Mouse (Mus musculus) limb, embryonic 11.5 days (tissue): ENCODE measurements around the gene Ikzf2. TPM values are rescaled to one million over a fixed set of nuclear protein-coding genes. Genes with fewer than 3 reads are reported as not detected.

Experiments used
- ATAC-seq: fragments of 200-750 bp; cut with Nextera tagmentation; 2 replicates; pipeline ENCODE4 v1.8.0; 2017; ENCODE audit warnings: low read depth; ENCODE audit not compliant: insufficient number of reproducible peaks, low FRiP score, low TSS enrichment
- DNase-seq: peaks from one replicate; pipeline ENCODE4 v3.0.0-alpha.2; 2015; ENCODE audit warnings: low spot score
- H3K27ac ChIP-seq: fragments of 300-500 bp; sonication (generic); replicated peaks from 2 replicates; pipeline ENCODE4 v1.5.1; 2014; ENCODE audit warnings: low read depth, mild to moderate bottlenecking, low read length
- H3K27me3 ChIP-seq: fragments of 300-500 bp; sonication (generic); 2 replicates; pipeline ENCODE4 v1.6.1; 2014; ENCODE audit warnings: mild to moderate bottlenecking, low read length, mixed read lengths; ENCODE audit not compliant: control insufficient read depth, insufficient read depth
- H3K36me3 ChIP-seq: fragments of 300-500 bp; sonication (generic); 2 replicates; pipeline ENCODE4 v1.6.1; 2014; ENCODE audit warnings: mild to moderate bottlenecking, low read length, moderate library complexity, mixed read lengths; ENCODE audit not compliant: control insufficient read depth, insufficient read depth
- H3K4me1 ChIP-seq: fragments of 300-500 bp; sonication (generic); 2 replicates; pipeline ENCODE4 v1.6.1; 2014; ENCODE audit warnings: low read length, mixed read lengths; ENCODE audit not compliant: control insufficient read depth, insufficient read depth
- H3K4me2 ChIP-seq: fragments of 300-500 bp; sonication (generic); 2 replicates; pipeline ENCODE4 v1.6.1; 2014; ENCODE audit warnings: low read depth, mild to moderate bottlenecking, moderate library complexity; ENCODE audit not compliant: severe bottlenecking
- H3K4me3 ChIP-seq: fragments of 300-500 bp; sonication (generic); 2 replicates; pipeline ENCODE4 v1.5.1; 2014; ENCODE audit warnings: low read depth, low read length
- H3K9ac ChIP-seq: fragments of 300-500 bp; sonication (generic); 2 replicates; pipeline ENCODE4 v1.6.1; 2014; ENCODE audit warnings: mild to moderate bottlenecking, low read length
- H3K9me3 ChIP-seq: fragments of 300-500 bp; sonication (generic); 2 replicates; pipeline ENCODE4 v1.6.1; 2016; ENCODE audit warnings: low read length; ENCODE audit not compliant: control insufficient read depth
- WGBS: fragments of 180-500 bp; shearing (Covaris S2); extraction: QIAGEN DNeasy Blood & Tissue Kit; methylation state at CpG from one replicate; pipeline ENCODE4 v1.1.7; 2014; 5-methylcytosine and 5-hydroxymethylcytosine counted together
- polyA plus RNA-seq: library from polyadenylated mRNA; unstranded; fragments of >200 nt; fragmentation: Nextera tagmentation; extraction: Ambion mirVana; gene quantifications from 2 replicates; pipeline ENCODE4 v1.2.1, GENCODE M21; 2014

Ikzf2 gene
- polyA plus RNA-seq, 1 experiment from 2014 or later, result 3.3 TPM

DNA sequence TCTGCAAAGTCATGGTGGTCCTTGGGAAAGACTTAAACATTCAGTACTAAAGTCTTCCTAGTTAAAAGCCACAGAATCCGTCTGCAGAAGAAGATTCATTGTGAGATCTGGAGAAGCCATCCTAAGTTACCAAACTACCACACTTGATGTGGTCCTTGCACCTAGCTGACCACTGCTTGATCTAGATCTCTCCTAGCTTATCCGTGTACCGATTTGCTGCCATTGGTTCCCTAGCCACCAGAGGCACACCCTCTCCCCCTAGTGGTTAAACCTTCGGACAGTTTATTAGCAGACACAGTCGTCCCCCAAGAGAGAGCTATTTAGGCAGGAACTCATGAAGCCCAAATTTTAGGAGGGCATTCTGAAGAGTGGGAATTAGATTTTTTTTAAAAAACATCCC lies 1.9 kb upstream of the Ikzf2 start:
- Histone ChIP-seq H3K4me2 (peak overlapping the region; percentile 8; the same call in 1 of the 2 replicates), H3K4me1 (no peaks in the 10 kb centered on the region), H3K36me3 (no peaks in the 10 kb centered on the region), H3K4me3 (no peak overlapping the region), H3K27me3 (0 out of 2 replicates have a peak, but pooled peaks cover 2% of the 10 kb centered on the region), H3K9ac (no peak overlapping the region), H3K9me3 (no peaks in the 10 kb centered on the region), H3K27ac (no peak overlapping the region)
- WGBS, result 1% methylated on average over 5 of the region's 5 CpGs
- ATAC-seq, result 0 out of 2 replicates have a peak, but pooled peaks have one; percentile 46
- DNase-seq, result peak; percentile 61

GRCm38 (mm10) chr1:69688118-69688517 lies 1.1 kb upstream of the Ikzf2 start:
- Histone ChIP-seq H3K4me3 (peak overlapping the region; percentile 68; the same call in 1 of the 2 replicates), H3K27me3 (0 out of 2 replicates have a peak, but pooled peaks cover 2% of the 10 kb centered on the region), H3K4me2 (peak overlapping the region; percentile 53), H3K9ac (no peak overlapping the region), H3K4me1 (no peaks in the 10 kb centered on the region), H3K36me3 (no peaks in the 10 kb centered on the region), H3K27ac (no peak overlapping the region), H3K9me3 (no peaks in the 10 kb centered on the region)
- DNase-seq, result no peak
- 20% methylated on average over 4 of the region's 4 CpGs for WGBS
- ATAC-seq, result no peak

- Histone ChIP-seq H3K4me1 (no peaks in the 10 kb centered on the region), H3K4me2 (peak overlapping the region; percentile 53), H3K9ac (peak overlapping the region; percentile 74), H3K27me3 (0 out of 2 replicates have a peak, but pooled peaks cover 2% of the 10 kb centered on the region), H3K36me3 (no peaks in the 10 kb centered on the region), H3K4me3 (peak overlapping the region; percentile 68), H3K9me3 (no peaks in the 10 kb centered on the region), H3K27ac (no peak overlapping the region)
- ATAC-seq (no peak; the same call in 1 of the 2 replicates), DNase-seq (no peak)
- 0% methylated on average over 6 of the region's 6 CpGs for WGBS
These were observed 337 bp downstream of the Ikzf2 start for GRCm38 (mm10) chr1:69686741-69687075.

GRCm38 (mm10) chr1:69685890-69686490 lies 1.1 kb downstream of the Ikzf2 start:
- H3K27me3 ChIP-seq, result 0 out of 2 replicates have a peak, but pooled peaks cover 2% of the 10 kb centered on the region
- H3K9me3 ChIP-seq, result no peaks in the 10 kb centered on the region
- 1% methylated on average over 12 of the region's 15 CpGs for WGBS
- H3K36me3 ChIP-seq, result no peaks in the 10 kb centered on the region
- H3K9ac ChIP-seq, result no peak overlapping the region
- H3K4me1 ChIP-seq, result no peaks in the 10 kb centered on the region
- DNase-seq, result no peak
- peak overlapping the region; percentile 68 for H3K4me3 ChIP-seq
- ATAC-seq, result no peak
- peak overlapping the region; percentile 53 for H3K4me2 ChIP-seq
- no peak overlapping the region for H3K27ac ChIP-seq

GRCm38 (mm10) chr1:69685049-69685889 lies 1.8 kb downstream of the Ikzf2 start:
- no peak for DNase-seq
- Histone ChIP-seq H3K9ac (no peak overlapping the region), H3K4me1 (no peaks in the 10 kb centered on the region), H3K27ac (no peak overlapping the region), H3K4me2 (peak overlapping the region; percentile 53), H3K27me3 (0 out of 2 replicates have a peak, but pooled peaks cover 2% of the 10 kb centered on the region), H3K4me3 (peak overlapping the region; percentile 68), H3K36me3 (no peaks in the 10 kb centered on the region), H3K9me3 (no peaks in the 10 kb centered on the region)
- 5% methylated on average over 11 of the region's 11 CpGs for WGBS
- no peak for ATAC-seq

DNA sequence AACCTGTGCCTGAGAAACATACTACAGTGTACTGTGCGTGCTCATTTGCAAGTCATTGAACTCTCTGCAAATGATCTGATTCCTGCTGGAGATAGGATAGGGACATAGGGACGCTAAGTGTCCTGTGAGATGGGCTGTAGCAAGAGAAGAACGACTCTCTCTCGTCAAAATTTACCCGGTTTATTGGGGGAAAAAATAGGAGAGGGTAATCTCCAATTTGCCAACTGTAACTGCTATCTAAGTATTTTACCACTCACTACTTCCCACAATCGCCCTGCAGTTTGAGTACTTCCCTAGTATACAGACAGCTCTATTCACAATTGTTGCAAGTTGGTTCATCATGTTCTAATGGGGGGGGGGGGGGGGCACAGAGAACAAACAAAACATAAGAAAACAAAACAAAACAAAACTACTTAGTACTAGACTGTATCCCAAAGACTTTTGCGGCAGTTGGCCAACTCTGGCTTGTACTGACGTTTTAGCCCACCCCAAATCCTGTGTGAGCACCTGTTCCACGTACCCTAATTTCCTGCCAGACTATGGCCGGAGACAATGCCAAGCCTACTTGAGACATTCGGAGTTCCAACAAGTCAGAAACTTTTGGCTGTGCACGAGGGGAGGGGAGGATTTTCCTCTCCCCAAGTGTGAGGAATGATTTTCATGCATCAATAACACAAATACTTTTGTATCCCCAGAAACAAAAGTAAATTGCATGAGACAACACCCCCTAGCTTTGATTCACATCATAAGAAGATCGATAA lies 2.6 kb downstream of the Ikzf2 start:
- 42% methylated on average over 13 of the region's 13 CpGs for WGBS
- H3K27ac ChIP-seq, result no peak overlapping the region
- DNase-seq (no peak), ATAC-seq (no peak)
- 0 out of 2 replicates have a peak, but pooled peaks cover 2% of the 10 kb centered on the region for H3K27me3 ChIP-seq
- H3K4me1 ChIP-seq, result no peaks in the 10 kb centered on the region
- H3K4me3 ChIP-seq, result no peak overlapping the region
- peak overlapping the region; percentile 53; the same call in 1 of the 2 replicates for H3K4me2 ChIP-seq
- H3K36me3 ChIP-seq, result no peaks in the 10 kb centered on the region
- no peaks in the 10 kb centered on the region for H3K9me3 ChIP-seq
- H3K9ac ChIP-seq, result no peak overlapping the region

- Histone ChIP-seq H3K9me3 (no peaks in the 10 kb centered on the region), H3K27me3 (0 out of 2 replicates have a peak, but pooled peaks cover 2% of the 10 kb centered on the region), H3K4me3 (no peak overlapping the region), H3K9ac (no peak overlapping the region), H3K4me2 (no peak overlapping the region), H3K36me3 (no peaks in the 10 kb centered on the region), H3K4me1 (no peaks in the 10 kb centered on the region), H3K27ac (no peak overlapping the region)
- whole genome bisulfite sequencing, result 70% methylated on average over 3 of the region's 3 CpGs
- no peak for DNase-seq
- no peak for ATAC-seq
These were observed 3.2 kb downstream of the Ikzf2 start for GRCm38 (mm10) chr1:69683851-69684250.

- Histone ChIP-seq H3K4me2 (no peak overlapping the region), H3K27me3 (0 out of 2 replicates have a peak, but pooled peaks cover 2% of the 10 kb centered on the region), H3K4me1 (no peaks in the 10 kb centered on the region), H3K36me3 (no peaks in the 10 kb centered on the region), H3K4me3 (no peak overlapping the region), H3K9ac (no peak overlapping the region), H3K27ac (no peak overlapping the region), H3K9me3 (no peaks in the 10 kb centered on the region)
- DNase-seq, result no peak
- WGBS, result 83% methylated on average over 8 of the region's 8 CpGs
- ATAC-seq, result no peak
These were observed 4.0 kb downstream of the Ikzf2 start for GRCm38 (mm10) chr1:69683058-69683457.
